Mouse (Mus musculus) ovary, postnatal 10 days (tissue): ENCODE measurements around the gene Gm43738.

ENCODE experiments used
- DNase-seq: peaks from one replicate; pipeline ENCODE4 v3.0.0; 2022; ENCODE audit warnings: low spot score

Gene Gm43738

DNA sequence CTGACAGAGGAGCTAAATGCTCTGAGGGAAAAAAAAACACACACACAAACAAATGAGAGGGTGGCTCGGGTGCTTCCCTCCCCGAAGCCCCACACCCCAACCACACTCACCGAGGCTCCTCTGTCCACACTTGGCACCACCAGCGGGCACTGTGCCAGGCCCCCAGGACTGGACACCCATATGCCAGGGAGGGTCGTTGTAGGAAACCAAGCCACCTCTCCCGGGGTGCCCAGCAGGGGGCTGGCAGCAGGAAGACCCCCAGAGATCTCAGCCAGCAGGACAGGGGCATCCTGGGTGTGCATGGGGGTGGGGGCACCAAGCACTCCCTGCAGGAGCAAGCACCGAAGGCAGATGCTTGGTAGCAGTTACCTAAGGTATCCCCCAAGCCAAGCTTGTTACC lies at the start of gene Gm43738:
Gm43738 (minus strand) TSS at position 289 of the 400 bp plus-strand sequence.
- DNase-seq, result no peak

GRCm38 (mm10) chr3:89148567-89148966 lies 47.7 kb upstream of the Gm43738 start:
- DNase-seq, result no peak

DNA sequence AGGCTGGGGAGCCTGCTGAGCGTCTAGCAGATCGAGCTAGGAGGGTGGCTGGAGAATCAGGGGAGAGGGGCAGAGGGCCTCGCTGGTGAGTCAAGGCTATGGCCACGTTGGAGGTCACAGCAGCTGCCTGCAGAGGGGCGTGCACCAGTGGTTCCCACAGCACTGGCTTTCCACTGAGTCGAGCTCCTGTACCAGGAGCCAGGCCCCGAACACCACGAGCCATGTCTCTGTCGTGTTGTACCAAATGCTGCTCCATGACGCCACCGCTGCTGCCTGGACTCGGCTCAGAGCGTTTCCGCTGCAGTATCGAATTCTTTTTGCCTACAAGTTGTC lies 47.0 kb upstream of the Gm43738 start:
- DNase-seq, result no peak

DNA sequence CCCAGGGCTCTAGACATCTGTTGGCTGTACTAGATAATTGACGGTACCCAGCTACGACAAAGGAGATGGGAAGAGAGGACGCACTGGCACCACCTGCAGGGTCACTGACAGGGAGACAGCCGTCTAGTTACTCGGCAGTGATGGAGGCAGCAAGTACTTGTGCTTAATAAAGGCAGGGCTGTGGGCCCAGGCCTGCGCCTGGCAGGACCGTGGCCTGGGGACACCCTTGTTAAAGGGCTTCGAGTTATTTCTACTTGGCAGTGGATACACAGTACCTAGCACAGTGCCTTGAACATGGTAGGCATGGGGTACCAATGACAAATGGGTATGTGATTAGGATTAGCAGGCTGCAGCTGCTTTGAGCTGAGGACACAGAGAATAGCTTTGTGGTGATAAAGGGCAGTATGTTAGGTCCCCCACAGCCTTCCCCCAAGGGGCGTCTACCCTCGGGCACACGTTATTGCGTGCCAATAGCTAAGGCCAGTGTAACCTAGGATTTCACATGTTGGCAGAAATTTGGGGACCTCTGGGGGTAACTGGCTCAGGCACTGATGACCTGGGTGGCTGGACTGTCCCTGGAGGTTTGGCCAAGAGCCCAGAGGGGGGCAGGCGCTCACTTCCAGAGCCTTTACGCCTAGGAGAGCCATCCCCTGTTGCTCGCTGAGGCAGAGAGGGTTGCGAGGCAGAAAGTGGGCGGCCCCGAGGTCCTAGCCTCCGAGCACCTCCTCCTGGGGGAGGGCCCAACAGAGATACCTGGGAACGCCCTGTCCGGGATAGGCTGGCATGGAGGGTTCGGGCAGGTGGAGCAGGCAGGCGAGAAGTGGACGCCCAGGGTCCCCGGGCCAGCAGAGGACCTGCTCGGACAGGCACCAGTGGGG lies 46.4 kb upstream of the Gm43738 start:
- DNase-seq, result no peak

GRCm38 (mm10) chr3:89145566-89145965 lies 44.7 kb upstream of the Gm43738 start:
- DNase-seq, result no peak

DNA sequence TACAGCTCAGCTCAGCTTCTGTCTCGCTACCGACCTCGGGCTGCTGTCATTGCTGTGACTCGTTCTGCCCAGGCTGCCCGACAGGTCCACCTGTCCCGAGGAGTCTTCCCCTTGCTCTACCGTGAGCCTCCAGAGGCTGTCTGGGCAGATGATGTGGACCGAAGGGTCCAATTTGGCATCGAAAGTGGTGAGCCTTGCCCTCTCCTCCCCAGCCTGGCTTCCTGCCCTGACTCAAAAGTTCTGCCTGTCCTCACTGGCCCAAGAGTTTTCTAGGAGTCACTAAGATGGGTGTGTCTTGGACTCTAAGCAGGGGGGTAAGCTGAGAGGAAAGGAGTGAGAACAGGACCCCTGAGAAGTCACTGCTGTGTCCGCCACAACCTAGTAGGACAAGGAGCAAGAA lies 43.9 kb upstream of the Gm43738 start:
- no peak for DNase-seq

DNA sequence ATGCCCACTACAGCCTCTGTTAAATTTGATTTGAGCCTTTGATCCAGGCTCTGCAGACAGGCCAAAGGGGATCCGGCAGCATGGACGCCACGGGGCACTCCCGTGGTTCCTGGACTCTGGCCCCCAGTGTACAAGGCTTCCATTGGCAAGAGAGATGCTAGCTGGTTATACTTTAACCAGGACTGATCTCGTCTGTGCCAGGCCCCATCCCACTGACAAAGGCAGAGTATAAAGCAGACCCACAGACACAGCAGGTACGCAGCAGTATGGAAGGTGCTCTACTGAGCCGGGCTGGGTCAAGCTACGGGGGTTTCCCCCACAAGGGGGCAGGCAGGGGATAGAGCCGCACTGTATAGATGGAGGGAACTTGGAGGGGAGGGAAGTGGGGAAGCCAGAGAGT lies 35.5 kb upstream of the Gm43738 start:
- DNase-seq, result no peak

DNA sequence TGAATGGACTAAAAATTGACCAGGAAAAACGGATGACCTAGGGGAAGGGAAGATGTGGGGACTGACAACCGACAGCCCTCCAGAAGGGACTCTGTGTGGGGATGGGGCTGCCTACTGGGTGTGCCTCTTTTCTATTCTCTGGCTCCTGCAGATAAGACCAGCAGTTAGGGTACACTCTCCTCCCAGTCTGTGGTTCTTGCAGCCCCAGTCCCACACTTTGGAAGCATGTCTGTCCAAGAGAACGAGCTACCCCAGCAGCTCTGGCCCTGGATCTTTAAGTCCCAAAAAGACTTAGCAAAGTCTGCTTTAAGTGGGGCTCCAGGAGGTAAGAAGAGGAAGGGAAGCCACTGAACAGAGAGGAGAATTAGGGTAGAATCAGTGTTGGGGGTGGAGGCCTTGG lies 35.1 kb upstream of the Gm43738 start, which contains the start of gene Pklr:
Pklr (plus strand) TSS at position 185 of the 400 bp plus-strand sequence.
- no peak for DNase-seq

DNA sequence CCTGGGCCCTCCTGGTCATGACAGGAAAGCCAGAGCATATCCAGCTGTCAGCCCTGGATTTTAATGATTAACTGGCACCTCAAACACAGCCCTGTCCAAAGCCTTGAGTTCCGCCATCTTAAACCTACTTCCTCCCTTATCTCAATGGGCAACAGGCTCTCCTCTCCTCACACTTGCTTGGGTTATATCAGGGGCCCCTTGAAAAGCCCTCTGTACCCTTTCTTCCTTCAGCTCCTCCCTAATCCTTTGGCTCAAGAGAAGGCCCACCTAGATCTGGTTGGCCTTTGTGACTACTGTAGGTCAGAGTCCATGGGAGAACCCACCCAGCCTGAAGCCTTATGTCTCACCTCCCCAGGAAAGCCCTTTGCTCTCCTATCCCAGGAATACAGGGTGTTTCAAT lies 32.9 kb upstream of the Gm43738 start:
- DNase-seq, result no peak

DNA sequence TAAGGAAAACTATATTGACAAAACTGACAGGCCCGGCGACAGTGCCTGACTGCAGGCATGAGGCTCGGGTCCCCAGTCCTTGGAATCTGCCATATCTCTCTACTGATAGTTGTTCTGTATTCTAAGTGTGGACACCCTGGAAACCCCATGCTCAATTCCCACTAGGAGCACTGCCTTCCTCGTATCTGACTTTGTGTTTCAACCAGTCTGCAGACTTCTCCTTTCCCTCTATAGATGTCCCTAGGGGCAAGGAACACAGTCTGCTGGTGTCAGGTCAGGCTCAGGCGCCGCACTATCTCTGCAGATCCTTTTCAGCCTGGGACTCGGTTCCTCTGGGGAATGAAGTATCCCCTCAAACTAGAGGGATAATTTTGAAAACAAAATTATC lies 32.2 kb upstream of the Gm43738 start:
- no peak for DNase-seq

GRCm38 (mm10) chr3:89132285-89133062 lies 31.6 kb upstream of the Gm43738 start:
- DNase-seq, result no peak

- no peak for DNase-seq
These were observed 30.9 kb upstream of the Gm43738 start for GRCm38 (mm10) chr3:89131816-89132215.

DNA sequence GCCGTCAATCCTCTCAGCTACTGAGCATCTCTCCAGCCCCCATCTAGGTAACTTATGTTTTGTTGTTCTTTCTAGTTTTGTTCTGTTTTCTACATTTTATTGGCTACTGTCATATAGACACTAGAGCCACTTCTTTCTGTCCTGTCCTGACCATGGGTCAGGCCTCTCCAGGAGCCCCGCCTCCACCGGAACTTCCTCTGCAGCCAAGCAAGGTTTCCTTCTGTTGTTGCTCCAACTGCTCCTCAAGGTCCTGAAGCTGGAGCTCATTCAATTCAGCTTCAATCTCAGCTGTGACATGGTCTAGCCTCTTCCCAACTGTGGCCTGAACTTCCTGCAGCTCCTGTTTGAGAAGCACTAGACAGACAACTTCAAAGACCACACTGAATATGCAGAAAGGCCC lies 29.0 kb upstream of the Gm43738 start:
- no peak for DNase-seq

DNA sequence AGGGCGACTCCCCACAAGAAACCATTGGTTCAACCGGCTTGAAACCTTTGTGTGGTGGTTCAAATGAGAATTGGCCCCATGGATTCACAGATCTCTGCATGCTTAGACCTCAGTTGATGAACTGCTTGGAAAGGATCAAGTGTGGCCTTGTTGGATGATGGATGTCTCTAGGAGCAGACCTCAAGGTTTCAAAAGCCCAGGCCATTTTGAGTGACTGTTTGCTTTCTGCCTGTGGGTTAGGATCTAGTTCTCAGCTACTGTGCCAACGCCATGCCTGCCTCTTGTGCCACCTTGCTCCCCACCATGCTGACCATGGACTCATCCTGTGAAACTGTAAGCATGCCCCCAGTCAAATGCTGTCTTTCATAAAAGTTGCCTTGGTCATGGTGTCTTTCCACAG lies 25.1 kb upstream of the Gm43738 start:
- no peak for DNase-seq

DNA sequence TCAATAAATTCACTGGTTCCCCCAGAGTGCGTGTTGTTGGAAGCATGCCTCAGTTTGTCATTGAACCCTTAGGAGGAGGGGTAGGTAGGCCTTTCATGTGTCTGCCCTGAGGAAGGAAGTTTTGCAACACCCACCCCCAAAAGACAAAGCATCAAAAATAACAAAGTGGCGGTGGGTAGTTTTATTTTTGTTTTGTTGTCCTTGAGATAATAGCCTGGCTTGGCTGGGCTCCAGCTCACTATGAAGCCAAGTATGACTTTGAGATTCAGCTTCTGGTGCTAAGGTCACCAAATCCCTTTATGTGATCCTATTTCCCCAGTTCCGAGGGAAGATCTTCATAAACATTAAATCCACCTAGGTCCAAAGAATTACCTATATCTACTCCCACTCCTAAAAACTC lies 23.3 kb upstream of the Gm43738 start:
- DNase-seq, result no peak

- no peak for DNase-seq
These were observed 22.4 kb upstream of the Gm43738 start for GRCm38 (mm10) chr3:89123313-89123712.

DNA sequence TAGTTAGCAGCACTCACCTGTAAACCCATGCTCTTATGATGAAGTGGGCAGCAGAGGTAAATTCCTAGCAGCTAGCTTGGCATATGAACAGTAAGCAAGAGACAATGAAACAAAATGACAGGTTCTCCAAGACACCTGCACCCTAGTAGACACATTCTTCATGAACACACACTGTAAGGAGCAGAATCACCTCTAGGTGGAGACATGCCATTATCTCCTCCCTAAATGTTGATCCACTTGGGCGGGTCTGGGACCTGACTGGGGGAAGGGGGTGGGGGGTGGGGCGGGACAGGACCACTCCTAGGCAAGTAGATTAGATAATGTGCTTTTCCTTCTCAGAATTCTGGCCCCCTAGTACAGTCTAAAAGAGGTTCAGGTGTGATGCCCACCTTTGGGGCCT lies 14.6 kb upstream of the Gm43738 start:
- DNase-seq, result no peak

- no peak for DNase-seq
These were observed 12.2 kb upstream of the Gm43738 start for GRCm38 (mm10) chr3:89113058-89113457.

GRCm38 (mm10) chr3:89108146-89108545 lies 7.2 kb upstream of the Gm43738 start:
- no peak for DNase-seq

DNA sequence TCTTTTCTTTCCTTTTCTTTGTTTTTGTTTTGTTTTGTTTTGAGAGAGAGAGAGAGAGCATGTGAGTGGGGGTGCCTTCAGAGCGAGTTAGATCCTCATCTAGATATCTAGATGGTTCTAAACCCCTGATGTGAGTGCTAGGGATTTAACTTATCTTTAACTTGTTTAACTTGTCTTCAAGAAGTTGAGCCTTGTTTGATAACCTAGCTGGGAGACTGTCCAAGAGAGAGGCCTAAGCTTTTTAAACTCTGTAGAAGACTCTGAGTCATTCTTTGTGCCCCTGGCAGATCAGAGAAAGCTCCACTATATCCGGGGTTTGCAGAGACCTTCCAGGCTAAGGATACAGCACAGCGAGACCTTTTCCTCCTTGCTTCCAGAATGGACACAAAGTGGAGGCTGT lies 6.6 kb upstream of the Gm43738 start:
- no peak for DNase-seq

- DNase-seq, result no peak
These were observed 6.0 kb upstream of the Gm43738 start for GRCm38 (mm10) chr3:89106881-89107280.

DNA sequence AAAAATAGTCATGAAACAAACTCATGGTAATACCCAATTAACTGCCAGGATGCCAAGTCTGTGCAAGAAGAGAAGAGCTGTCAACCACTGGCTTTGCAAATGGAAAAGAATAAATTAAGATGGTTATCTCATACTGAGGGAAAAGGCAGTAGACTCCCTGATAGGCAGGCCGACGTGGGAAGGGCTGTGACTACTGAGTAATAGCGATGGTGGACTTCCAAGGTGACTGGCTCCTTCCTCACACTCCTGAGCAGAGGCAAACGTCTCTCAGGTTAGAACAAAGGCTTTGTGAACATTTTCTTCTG lies 2.3 kb upstream of the Gm43738 start:
- no peak for DNase-seq

DNA sequence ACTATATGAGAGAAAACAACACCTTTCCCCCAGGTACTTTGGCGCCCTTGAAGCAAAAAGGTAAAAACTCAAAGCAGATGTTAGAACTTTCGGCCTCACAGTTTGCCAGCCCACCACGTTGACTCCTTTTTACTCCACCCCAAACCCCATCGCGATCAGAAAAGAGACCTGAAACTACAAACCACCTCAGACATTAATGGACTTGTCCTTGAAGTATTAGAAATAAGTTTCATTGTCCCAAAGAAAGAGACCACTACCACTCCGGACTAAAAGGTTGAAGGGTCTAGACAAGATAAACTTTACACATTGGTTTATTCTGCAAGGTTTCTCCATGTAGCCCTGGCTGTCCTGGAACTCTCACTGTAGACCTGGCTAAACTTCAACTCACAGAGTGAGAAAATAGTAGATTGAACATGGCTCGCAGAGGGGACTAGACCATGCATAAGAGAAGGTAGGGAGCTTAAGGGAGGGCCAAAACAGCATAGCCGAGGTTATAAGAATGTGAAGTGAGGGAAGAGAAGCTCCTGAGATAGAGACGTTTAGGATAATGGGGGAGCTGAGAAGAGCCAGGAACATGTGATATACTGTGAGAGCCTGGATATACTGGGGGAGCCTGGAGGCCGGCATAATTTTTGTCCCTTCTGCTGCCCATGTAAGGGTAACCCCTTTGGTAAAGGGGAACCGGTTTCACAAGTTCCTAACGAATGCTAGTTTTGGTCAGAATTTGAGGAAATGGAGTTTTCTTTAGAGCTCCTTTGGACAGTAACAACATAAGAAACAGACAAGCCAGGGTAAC lies 1.8 kb upstream of the Gm43738 start:
- no peak for DNase-seq
